Mouse (Mus musculus) adrenal gland, adult (tissue): ENCODE results near the gene Mroh7.

ENCODE experiments used
- DNase-seq, 2 experiments: peaks; one replicate each; pipeline ENCODE4 v3.0.0; 2022 to 2023; ENCODE audit warnings: low spot score in 1 of 2; ENCODE audit not compliant: inconsistent age in 2 of 2

Mroh7 gene

DNA sequence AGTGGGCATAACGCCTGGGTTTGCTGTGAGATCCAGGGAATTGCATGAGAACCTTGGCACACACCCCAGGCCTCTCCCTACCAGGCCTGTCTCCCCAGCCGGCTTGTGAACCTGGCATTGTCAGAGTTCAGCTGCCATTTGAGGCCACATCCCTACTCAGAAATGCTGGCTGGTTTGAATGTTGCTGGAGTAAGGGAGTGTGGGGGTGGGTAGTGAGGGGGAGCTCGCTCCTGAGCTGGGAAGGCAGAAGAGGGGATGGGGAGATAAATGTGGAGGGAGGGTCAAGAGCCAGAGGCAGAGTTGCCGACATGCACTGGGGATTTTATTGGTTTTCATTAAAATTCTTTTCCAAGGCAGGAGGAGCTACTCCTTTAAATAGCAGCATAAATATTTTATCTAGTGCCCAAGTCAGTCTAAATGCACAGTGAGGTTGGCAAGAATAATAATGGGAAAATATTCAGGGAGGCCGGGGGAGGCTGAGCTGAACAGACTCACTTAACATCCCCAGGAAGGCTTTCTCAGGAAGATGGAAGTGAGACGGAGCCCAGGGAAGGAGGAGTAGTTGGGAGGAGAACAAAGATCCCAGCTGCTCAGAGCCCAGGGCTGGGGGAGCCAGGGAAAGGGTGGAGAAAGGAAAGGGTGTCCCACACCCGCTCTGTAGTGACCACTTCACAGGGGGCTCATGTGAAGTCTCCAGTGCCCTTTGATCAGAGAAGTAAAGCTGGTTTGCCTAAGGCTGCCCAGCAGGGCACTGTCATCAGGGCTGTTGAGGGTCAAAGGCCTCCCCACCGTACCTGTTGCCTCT is 97.2 kb downstream of the Mroh7 start:
- DNase-seq, result no peak

DNA sequence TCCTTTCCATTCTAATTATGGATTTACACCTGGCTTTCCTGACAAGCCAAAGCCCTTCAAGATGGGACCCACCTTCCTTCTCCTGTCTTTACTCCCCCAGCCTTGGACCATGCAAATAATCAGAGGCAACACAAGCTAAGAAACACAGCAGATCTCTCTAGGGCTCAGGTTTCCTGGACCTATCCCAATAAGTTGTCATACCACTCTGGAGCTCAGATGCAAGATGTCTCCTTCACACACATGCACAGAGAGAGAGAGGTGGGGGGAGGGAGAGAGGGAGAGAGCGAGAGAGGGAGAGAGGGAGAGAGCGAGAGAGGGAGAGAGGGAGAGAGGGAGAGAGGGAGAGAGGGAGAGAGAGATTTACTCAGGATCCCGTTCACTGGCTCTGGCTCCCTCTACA is 98.4 kb downstream of the Mroh7 start:
- DNase-seq, result no peak
